Mouse (Mus musculus) layer of hippocampus, postnatal 36 days (tissue): ENCODE measurements around the gene Ppme1. TPM values are rescaled to one million over a fixed set of nuclear protein-coding genes. Genes with fewer than 3 reads are reported as not detected.

Source experiments
- total RNA-seq, 2 experiments: library from RNA; stranded (reverse); gene quantifications; 2 replicates each; pipeline ENCODE4 v1.2.3; 2021

Gene Ppme1
- total RNA-seq, 2 experiments from 2014 or later: 141 to 158 TPM

Other genes with a start within 250 kb of the Ppme1 start
- gene Lipt2, start 213.0 kb downstream of the Ppme1 start, total RNA-seq: 1 to 10 TPM; 5.7 to 7.1 TPM
- gene Kcne3, start 195.8 kb downstream of the Ppme1 start, total RNA-seq: not detected
- 100 to 1,000 TPM; 282 to 309 TPM for gene Pgm2l1, start 144.9 kb downstream of the Ppme1 start, total RNA-seq
- gene P4ha3, start 86.8 kb downstream of the Ppme1 start, total RNA-seq: 1 to 10 TPM; 5.4 to 6.0 TPM
- gene C2cd3, start 74 bp downstream of the Ppme1 start, total RNA-seq: 10 to 100 TPM; 24.3 to 26.3 TPM
- gene Ucp3, start 100.7 kb upstream of the Ppme1 start, total RNA-seq: 1 to 10 TPM; 1.3 to 2.5 TPM
- gene Ucp2, start 121.0 kb upstream of the Ppme1 start, total RNA-seq: 10 to 100 TPM; 67.5 to 87.2 TPM
- gene Dnajb13, start 142.7 kb upstream of the Ppme1 start, total RNA-seq: under 1 TPM; 0.43 to 0.50 TPM
- 10 to 100 TPM in 1 of 2 experiments, 1 to 10 TPM in 1; 8.3 to 10.8 TPM for gene Coa4, start 164.8 kb upstream of the Ppme1 start, total RNA-seq
- gene Rab6a, start 235.1 kb upstream of the Ppme1 start, total RNA-seq: 100 to 1,000 TPM; 359 to 385 TPM
- gene Mrpl48, start 236.0 kb upstream of the Ppme1 start, total RNA-seq: 10 to 100 TPM; 64.2 to 69.7 TPM